Mouse (Mus musculus): Measurements from ENCODE around the gene Brd1. TPM values are rescaled to one million over a fixed set of nuclear protein-coding genes. Genes with fewer than 3 reads are reported as not detected.
"Not testable (repeated sequence)": the region's sequence is repeated elsewhere in the genome, so short reads cannot be mapped to it uniquely, and the experiment has no call there.

Brd1 gene
- 10.3 and 11.8 TPM in 2 replicates for polyA plus RNA-seq (2012; ENCODE audit: insufficient read depth, insufficient read length, missing spikeins)

GRCm38 (mm10) chr15:88733834-88734571 is at the start of gene Brd1:
Gene Brd1 (minus strand): TSS chr15:88734233.
- Histone ChIP-seq H3K4me1 (ENCODE audit: control insufficient read depth, insufficient read depth, insufficient read length, low read length) (peaks cover 5% of the 10 kb centered on the region), H3K4me3 (ENCODE audit: insufficient read depth, low read depth, low read length) (peak within 1 kb of the TSS; percentile 100), H3K27ac (replicated peaks; ENCODE audit: low read depth, low read length) (peak within 1 kb of the TSS; percentile 87)

GRCm38 (mm10) chr15:88774630-88775029 is 40.6 kb upstream of the Brd1 start:
- not testable (repeated sequence) for H3K4me3 ChIP-seq (ENCODE audit: insufficient read depth, low read depth, low read length); H3K4me1 ChIP-seq (ENCODE audit: control insufficient read depth, insufficient read depth, insufficient read length, low read length); H3K27ac ChIP-seq (replicated peaks; ENCODE audit: low read depth, low read length)

- Histone ChIP-seq H3K4me1 (ENCODE audit: control insufficient read depth, insufficient read depth, insufficient read length, low read length) (no peaks in the 10 kb centered on the region), H3K4me3 (ENCODE audit: insufficient read depth, low read depth, low read length) (no peak overlapping the region), H3K27ac (replicated peaks; ENCODE audit: low read depth, low read length) (no peak overlapping the region)
Observed at GRCm38 (mm10) chr15:88768537-88768936, 34.5 kb upstream of the Brd1 start.

GRCm38 (mm10) chr15:88766139-88766538 is 32.1 kb upstream of the Brd1 start:
- H3K4me3 ChIP-seq (ENCODE audit: insufficient read depth, low read depth, low read length); H3K27ac ChIP-seq (replicated peaks; ENCODE audit: low read depth, low read length); H3K4me1 ChIP-seq (ENCODE audit: control insufficient read depth, insufficient read depth, insufficient read length, low read length): not testable (repeated sequence)

- Histone ChIP-seq H3K4me3 (ENCODE audit: insufficient read depth, low read depth, low read length) (no peak overlapping the region), H3K4me1 (ENCODE audit: control insufficient read depth, insufficient read depth, insufficient read length, low read length) (no peaks in the 10 kb centered on the region), H3K27ac (replicated peaks; ENCODE audit: low read depth, low read length) (no peak overlapping the region)
Observed at GRCm38 (mm10) chr15:88761551-88761950, 27.5 kb upstream of the Brd1 start.

- no peak overlapping the region for H3K4me3 ChIP-seq (ENCODE audit: insufficient read depth, low read depth, low read length)
- no peaks in the 10 kb centered on the region for H3K4me1 ChIP-seq (ENCODE audit: control insufficient read depth, insufficient read depth, insufficient read length, low read length)
- no peak overlapping the region for H3K27ac ChIP-seq (replicated peaks; ENCODE audit: low read depth, low read length)
Observed at GRCm38 (mm10) chr15:88758061-88758460, 24.0 kb upstream of the Brd1 start.

GRCm38 (mm10) chr15:88755761-88756160 is 21.7 kb upstream of the Brd1 start:
- H3K4me1 ChIP-seq (ENCODE audit: control insufficient read depth, insufficient read depth, insufficient read length, low read length) = peaks cover under 1% of the 10 kb centered on the region; the same call in 1 of the 2 replicates

GRCm38 (mm10) chr15:88754896-88755295 is 20.9 kb upstream of the Brd1 start:
- Histone ChIP-seq H3K4me1 (ENCODE audit: control insufficient read depth, insufficient read depth, insufficient read length, low read length) (peaks cover 4% of the 10 kb centered on the region; the same call in 1 of the 2 replicates), H3K27ac (replicated peaks; ENCODE audit: low read depth, low read length) (no peak overlapping the region), H3K4me3 (ENCODE audit: insufficient read depth, low read depth, low read length) (no peak overlapping the region)

More at GRCm38 (mm10) chr15:88755761-88756160, 21.7 kb upstream of the Brd1 start:
- Histone ChIP-seq H3K4me3 (ENCODE audit: insufficient read depth, low read depth, low read length) (no peak overlapping the region), H3K27ac (replicated peaks; ENCODE audit: low read depth, low read length) (no peak overlapping the region)

GRCm38 (mm10) chr15:88752403-88752733 is 18.3 kb upstream of the Brd1 start:
- Histone ChIP-seq H3K4me3 (ENCODE audit: insufficient read depth, low read depth, low read length) (peak overlapping the region; percentile 85), H3K27ac (replicated peaks; ENCODE audit: low read depth, low read length) (no peak overlapping the region), H3K4me1 (ENCODE audit: control insufficient read depth, insufficient read depth, insufficient read length, low read length) (peaks cover 4% of the 10 kb centered on the region; the same call in 1 of the 2 replicates)

GRCm38 (mm10) chr15:88751564-88752402 is 17.8 kb upstream of the Brd1 start, which contains the start of gene Zbed4:
Gene Zbed4 (plus strand): TSS chr15:88751660.
- H3K4me3 ChIP-seq (ENCODE audit: insufficient read depth, low read depth, low read length) = peak within 1 kb of the TSS; percentile 85
- H3K27ac ChIP-seq (replicated peaks; ENCODE audit: low read depth, low read length) = peak within 1 kb of the TSS; percentile 53

GRCm38 (mm10) chr15:88750677-88751563 is 16.9 kb upstream of the Brd1 start:
- Histone ChIP-seq H3K4me1 (ENCODE audit: control insufficient read depth, insufficient read depth, insufficient read length, low read length) (peaks cover 4% of the 10 kb centered on the region; the same call in 1 of the 2 replicates), H3K27ac (replicated peaks; ENCODE audit: low read depth, low read length) (peak overlapping the region; percentile 53), H3K4me3 (ENCODE audit: insufficient read depth, low read depth, low read length) (peak overlapping the region; percentile 59)

More at GRCm38 (mm10) chr15:88751564-88752402, 17.8 kb upstream of the Brd1 start, which contains the start of gene Zbed4:
- H3K4me1 ChIP-seq (ENCODE audit: control insufficient read depth, insufficient read depth, insufficient read length, low read length) = peaks cover 4% of the 10 kb centered on the region; the same call in 1 of the 2 replicates

GRCm38 (mm10) chr15:88750032-88750431 is 16.0 kb upstream of the Brd1 start:
- Histone ChIP-seq H3K4me1 (ENCODE audit: control insufficient read depth, insufficient read depth, insufficient read length, low read length) (peaks cover 4% of the 10 kb centered on the region; the same call in 1 of the 2 replicates), H3K4me3 (ENCODE audit: insufficient read depth, low read depth, low read length) (no peak overlapping the region), H3K27ac (replicated peaks; ENCODE audit: low read depth, low read length) (no peak overlapping the region)

GRCm38 (mm10) chr15:88749617-88750016 is 15.6 kb upstream of the Brd1 start:
- not testable (repeated sequence) for H3K27ac ChIP-seq (replicated peaks; ENCODE audit: low read depth, low read length); H3K4me3 ChIP-seq (ENCODE audit: insufficient read depth, low read depth, low read length); H3K4me1 ChIP-seq (ENCODE audit: control insufficient read depth, insufficient read depth, insufficient read length, low read length)

- no peak overlapping the region for H3K27ac ChIP-seq (replicated peaks; ENCODE audit: low read depth, low read length)
- H3K4me3 ChIP-seq (ENCODE audit: insufficient read depth, low read depth, low read length) = no peak overlapping the region
- peaks cover 4% of the 10 kb centered on the region; the same call in 1 of the 2 replicates for H3K4me1 ChIP-seq (ENCODE audit: control insufficient read depth, insufficient read depth, insufficient read length, low read length)
Observed at GRCm38 (mm10) chr15:88745926-88746325, 11.9 kb upstream of the Brd1 start.

Data from brown adipose tissue, adult 24 weeks (tissue).